8 mouse cellular contexts compared by ENCODE assay signal in genomic region chrX:94032937-94033336, GRCm38 (mm10).
DNase-seq lines count a peak whose midpoint lies in the region; ATAC-seq and TF ChIP-seq lines count a peak whose summit lies in the region.

No protein-coding gene starts in this region.

- peak; percentile 73 for TF ChIP-seq CTCF in liver, embryonic 14.5 days (IDR thresholded peaks at IDR 0.05; ENCODE audit: low read depth)

- H3K4me3 ChIP-seq in midbrain, embryonic 11.5 days (ENCODE audit: low read depth, low read length), result no peak overlapping the region
- H3K4me3 ChIP-seq in midbrain, embryonic 15.5 days, result no peak overlapping the region
- H3K4me3 ChIP-seq in liver, embryonic 14.5 days (ENCODE audit: insufficient read depth in 1 of 2, low read depth in 2 of 2, low read length in 2 of 2), result no peak overlapping the region

- H3K9me3 ChIP-seq in midbrain, embryonic 11.5 days (ENCODE audit: control insufficient read depth, low read length), result no peaks in the 10 kb centered on the region
- no peaks in the 10 kb centered on the region for H3K9me3 ChIP-seq in midbrain, embryonic 15.5 days
- no peaks in the 10 kb centered on the region for H3K9me3 ChIP-seq in liver, embryonic 14.5 days (ENCODE audit: control insufficient read depth, low read length)

- H3K4me1 ChIP-seq in midbrain, embryonic 11.5 days (ENCODE audit: control insufficient read depth, insufficient read depth, low read length), result no peaks in the 10 kb centered on the region
- no peaks in the 10 kb centered on the region for H3K4me1 ChIP-seq in midbrain, embryonic 15.5 days
- no peaks in the 10 kb centered on the region for H3K4me1 ChIP-seq in liver, embryonic 14.5 days (replicated peaks; ENCODE audit: control insufficient read depth in 2 of 2, insufficient read depth in 2 of 2, low read length in 1 of 2)

- no peak overlapping the region for H3K9ac ChIP-seq in midbrain, embryonic 11.5 days (ENCODE audit: low read length)
- no peak overlapping the region for H3K9ac ChIP-seq in midbrain, embryonic 15.5 days
- H3K9ac ChIP-seq in liver, embryonic 14.5 days (replicated peaks), result no peak overlapping the region

- DNase-seq in midbrain, embryonic 11.5 days (ENCODE audit: low spot score, missing footprints), result peak; percentile 83
- DNase-seq in T-cell, adult 2 months (ENCODE audit: low spot score), result peak; percentile 43
- peak; percentile 27 for DNase-seq in embryo, embryonic 9.5 days (ENCODE audit: extremely low spot score)
- peak; percentile 45 to 67 for DNase-seq in kidney, adult 8-10 months
- DNase-seq in liver, embryonic 14.5 days (ENCODE audit: low read depth in 3 of 3, low spot score in 3 of 3), result peak; percentile 28 to 41 (median 29)
- peak; percentile 3 to 12 for DNase-seq in right cerebral cortex, postnatal 36 days (ENCODE audit: low spot score in 2 of 2)

- no peak for TF ChIP-seq EP300 in liver, embryonic 14.5 days (IDR thresholded peaks at IDR 0.05; ENCODE audit: low read depth)

- no peaks in the 10 kb centered on the region for H3K36me3 ChIP-seq in midbrain, embryonic 11.5 days (ENCODE audit: control insufficient read depth, insufficient read depth, low read length)
- H3K36me3 ChIP-seq in midbrain, embryonic 15.5 days (replicated peaks), result no peaks in the 10 kb centered on the region
- H3K36me3 ChIP-seq in liver, embryonic 14.5 days (replicated peaks; ENCODE audit: control insufficient read depth, insufficient read depth, low read depth), result no peaks in the 10 kb centered on the region

- H3K4me2 ChIP-seq in midbrain, embryonic 11.5 days, result no peak overlapping the region
- H3K4me2 ChIP-seq in midbrain, embryonic 15.5 days, result no peak overlapping the region
- no peak overlapping the region for H3K4me2 ChIP-seq in liver, embryonic 14.5 days (ENCODE audit: low read depth)

- H3K27me3 ChIP-seq in midbrain, embryonic 11.5 days (ENCODE audit: control insufficient read depth, insufficient read depth, low read length), result peaks cover 3% of the 10 kb centered on the region
- H3K27me3 ChIP-seq in midbrain, embryonic 15.5 days (replicated peaks), result peaks cover 23% of the 10 kb centered on the region; the same call in 1 of the 2 replicates
- no peaks in the 10 kb centered on the region for H3K27me3 ChIP-seq in liver, embryonic 14.5 days (ENCODE audit: control insufficient read depth, insufficient read depth, low read length)

- 36% methylated on average over 11 of the region's 11 CpGs for WGBS in midbrain, embryonic 11.5 days
- WGBS in midbrain, embryonic 15.5 days, result 36% methylated on average over 11 of the region's 11 CpGs
- 27% methylated on average over 11 of the region's 11 CpGs for WGBS in liver, embryonic 14.5 days (ENCODE audit: insufficient replicate concordance)

- ATAC-seq in midbrain, embryonic 11.5 days (ENCODE audit: low FRiP score), result no peak
- no peak for ATAC-seq in midbrain, embryonic 15.5 days (replicated peaks)
- ATAC-seq in liver, embryonic 14.5 days (ENCODE audit: insufficient read depth), result no peak
- no peak for ATAC-seq in monocyte, adult 5-6 weeks (replicated peaks; ENCODE audit: insufficient number of reproducible peaks, low FRiP score, low TSS enrichment, poor library complexity, severe bottlenecking)

- H3K27ac ChIP-seq in midbrain, embryonic 11.5 days (ENCODE audit: low read depth, low read length), result no peak overlapping the region
- no peak overlapping the region for H3K27ac ChIP-seq in midbrain, embryonic 15.5 days
- H3K27ac ChIP-seq in liver, embryonic 14.5 days, result no peak overlapping the region

Comparison
In these comparisons a context has a peak if more than half of its experiments do, and no peak if none do; other contexts are left out.
1. DNase-seq: peak in every context shown above with its lines; median percentile 83 in midbrain, embryonic 11.5 days; 56 in kidney, adult 8-10 months; 43 in T-cell, adult 2 months; 29 in liver, embryonic 14.5 days; 27 in embryo, embryonic 9.5 days; 8 in right cerebral cortex, postnatal 36 days.